Mouse (Mus musculus) E14TG2a.4 (cell line): Measurements from ENCODE around the gene Prrg2.
A peak's percentile ranks its signal among the peaks of the same experiment; 100 is the strongest.

Experiments used
- H3K27me3 ChIP-seq: 2 replicates; pipeline ENCODE4 v1.6.1; 2014; ENCODE audit warnings: low read length, control low read depth; ENCODE audit not compliant: insufficient read depth
- H3K36me3 ChIP-seq: 2 replicates; pipeline ENCODE4 v1.6.1; 2014; ENCODE audit warnings: low read length, control low read depth; ENCODE audit not compliant: insufficient read depth
- H3K4me1 ChIP-seq: replicated peaks from 2 replicates; pipeline ENCODE4 v1.6.1; 2014; ENCODE audit warnings: low read depth, low read length, control low read depth
- H3K4me3 ChIP-seq: replicated peaks from 2 replicates; pipeline ENCODE4 v1.5.1; 2014; ENCODE audit warnings: mild to moderate bottlenecking, low read length
- H3K9me3 ChIP-seq: 2 replicates; pipeline ENCODE4 v1.6.1; 2014; ENCODE audit warnings: low read length, control low read depth
- CTCF ChIP-seq: conservative IDR thresholded peaks from 2 replicates; pipeline ENCODE4 v1.5.1; 2014; ENCODE audit warnings: low read length
- NANOG ChIP-seq: IDR thresholded peaks from 2 replicates; pipeline ENCODE4 v1.6.1; 2014; ENCODE audit warnings: borderline replicate concordance, low read length, mixed read lengths
- POU5F1 ChIP-seq: IDR thresholded peaks from 2 replicates; pipeline ENCODE4 v1.6.1; 2014; ENCODE audit warnings: low read length, borderline replicate concordance

Prrg2 gene

DNA sequence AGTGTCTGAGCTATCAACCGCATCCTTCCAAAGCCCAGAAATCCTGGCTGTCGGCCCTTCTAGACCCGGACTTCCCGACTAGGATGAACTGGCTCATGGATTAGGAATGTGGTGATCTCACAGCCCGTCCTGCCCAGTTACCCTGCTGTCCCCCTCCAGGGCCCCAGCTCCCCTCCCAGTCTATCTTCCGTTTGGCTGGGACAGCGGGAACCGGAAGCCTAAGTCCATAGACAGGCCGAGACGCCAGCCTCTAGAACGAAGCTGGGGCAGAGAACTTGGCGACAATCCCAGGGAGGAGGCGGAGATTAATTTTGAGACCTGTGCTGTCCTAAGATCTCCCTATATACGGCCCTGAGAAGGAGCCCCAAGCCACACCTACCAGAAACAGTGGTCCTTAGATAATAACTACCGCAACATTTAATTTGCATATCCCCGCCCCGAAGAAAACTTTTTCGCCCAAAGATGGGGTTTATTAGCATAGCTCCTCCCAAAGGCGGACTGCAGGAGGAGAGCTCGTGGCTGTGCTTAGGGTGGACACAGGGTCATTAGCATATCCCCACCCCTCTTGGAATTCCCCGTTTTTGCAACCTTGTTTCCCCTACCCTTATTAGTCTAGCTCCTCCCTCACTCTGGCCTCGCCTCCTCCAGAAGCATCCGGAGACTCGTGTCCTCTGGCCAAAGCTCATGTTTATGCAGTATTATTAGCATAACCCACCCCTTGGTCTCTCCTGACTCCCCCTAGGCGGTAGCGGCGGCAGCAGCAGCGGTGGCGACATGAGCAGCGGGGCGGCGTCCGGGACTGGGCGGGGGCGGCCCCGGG is 45.0 kb downstream of the Prrg2 start, which contains the start of gene Rras:
TSS of gene Rras (plus strand) at position 720 of the 820 bp plus-strand sequence.
- Histone ChIP-seq H3K36me3 (peaks cover 28% of the 10 kb centered on the region), H3K27me3 (no peaks in the 10 kb centered on the region; the same call in 1 of the 2 replicates), H3K4me3 (peak within 1 kb of the TSS; percentile 99), H3K9me3 (no peaks in the 10 kb centered on the region), H3K4me1 (peaks cover 59% of the 10 kb centered on the region)
- TF ChIP-seq POU5F1 (peak; percentile 78; the same call in 1 of the 2 replicates), NANOG (no peak)

DNA sequence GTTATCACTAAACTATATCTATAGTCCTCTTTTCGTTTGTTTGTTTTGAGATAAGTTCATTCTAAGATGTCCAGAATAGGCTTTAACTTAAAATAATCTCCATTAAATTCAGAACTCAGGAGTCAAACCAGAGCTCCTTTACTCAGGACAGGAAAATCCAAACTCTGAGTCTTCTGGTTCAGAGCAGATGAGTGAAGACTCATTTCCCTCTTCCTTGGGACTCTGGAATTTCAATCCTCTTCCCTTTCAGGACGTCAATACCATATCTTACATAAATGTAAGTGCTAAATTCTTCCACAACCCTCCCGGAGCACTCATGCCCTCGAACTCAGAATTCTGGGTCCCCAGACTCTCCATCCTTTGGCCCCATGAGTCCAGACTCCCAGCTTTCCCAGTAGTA is 45.7 kb downstream of the Prrg2 start:
- no peak for TF ChIP-seq POU5F1
- TF ChIP-seq NANOG = no peak
- TF ChIP-seq CTCF = no peak
- Histone ChIP-seq H3K4me1 (peaks cover 63% of the 10 kb centered on the region), H3K4me3 (peak overlapping the region; percentile 99)

DNA sequence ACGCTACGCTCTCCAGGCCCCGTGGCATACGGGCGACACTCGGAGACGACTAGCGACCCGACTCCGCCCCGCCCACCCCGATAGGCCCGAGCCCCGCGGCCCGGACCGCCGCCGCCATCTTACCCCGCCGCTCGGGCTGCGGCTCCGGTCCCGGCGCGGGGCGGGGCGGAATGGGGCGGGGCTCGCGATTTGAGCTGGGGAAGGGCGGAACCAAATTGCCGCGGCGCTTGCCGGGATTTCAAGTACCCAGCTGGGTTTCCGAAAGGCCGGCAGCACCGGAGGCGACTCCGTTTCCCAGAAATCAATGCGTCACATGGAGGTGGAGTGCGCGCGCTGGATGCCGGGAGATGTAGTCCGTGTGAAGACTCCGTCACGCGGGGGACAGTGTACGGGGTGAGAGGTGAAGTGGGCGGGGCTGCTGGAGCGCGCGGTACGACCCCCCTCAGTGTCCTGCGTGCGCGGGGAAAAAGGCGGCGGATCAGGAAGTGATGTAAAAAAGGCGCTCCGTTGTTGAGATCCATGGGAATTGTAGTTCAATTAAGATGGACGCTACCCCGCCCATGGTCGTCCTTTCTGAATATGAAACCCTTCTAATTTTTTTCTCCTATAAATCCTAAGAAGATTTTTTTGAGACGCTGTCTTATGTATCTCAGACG is 46.4 kb downstream of the Prrg2 start, which contains the start of gene Scaf1:
TSS of gene Scaf1 (minus strand) at position 407 of the 656 bp plus-strand sequence.
- Histone ChIP-seq H3K4me3 (peak within 1 kb of the TSS; percentile 99), H3K4me1 (peaks cover 67% of the 10 kb centered on the region), H3K27me3 (no peaks in the 10 kb centered on the region; the same call in 1 of the 2 replicates), H3K36me3 (peaks cover 38% of the 10 kb centered on the region), H3K9me3 (no peaks in the 10 kb centered on the region)
- TF ChIP-seq NANOG (no peak), POU5F1 (no peak), CTCF (no peak)

More for the DNA sequence above, 45.7 kb downstream of the Prrg2 start:
- peaks cover 35% of the 10 kb centered on the region for H3K36me3 ChIP-seq
- no peaks in the 10 kb centered on the region for H3K9me3 ChIP-seq
- no peaks in the 10 kb centered on the region; the same call in 1 of the 2 replicates for H3K27me3 ChIP-seq

DNA sequence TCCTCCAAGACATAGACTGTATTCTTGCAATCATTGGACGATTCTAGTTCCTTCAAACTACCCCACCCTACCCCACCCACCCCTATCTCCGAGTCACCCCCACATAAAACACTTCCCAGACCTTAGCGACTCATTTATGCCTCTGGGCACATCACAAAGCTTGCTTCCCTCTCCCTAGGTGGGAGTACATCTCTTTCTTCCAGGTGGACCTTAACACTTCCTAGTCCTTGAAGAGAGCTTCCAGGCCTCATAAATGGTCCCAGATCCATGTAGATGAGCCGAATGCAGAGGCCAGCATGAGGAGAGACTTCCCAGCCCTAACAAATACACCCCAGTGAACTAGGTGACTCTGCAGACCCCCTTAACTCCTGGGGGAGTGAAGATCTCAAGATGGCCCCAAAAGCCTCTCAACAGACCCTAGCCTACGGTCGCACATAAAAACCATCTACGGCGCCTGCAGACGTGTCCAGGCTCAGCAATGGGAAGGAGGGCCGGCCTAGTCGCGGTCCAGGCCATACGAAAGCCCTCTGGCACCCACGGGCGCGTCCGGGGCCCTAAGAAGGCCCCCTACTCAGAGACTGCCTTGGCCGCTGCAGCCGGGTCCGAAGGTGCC is 47.0 kb downstream of the Prrg2 start:
- Histone ChIP-seq H3K4me1 (peaks cover 67% of the 10 kb centered on the region), H3K36me3 (peaks cover 39% of the 10 kb centered on the region), H3K27me3 (no peaks in the 10 kb centered on the region; the same call in 1 of the 2 replicates), H3K9me3 (no peaks in the 10 kb centered on the region), H3K4me3 (peak overlapping the region; percentile 99)
- TF ChIP-seq CTCF (no peak), NANOG (no peak), POU5F1 (no peak)

DNA sequence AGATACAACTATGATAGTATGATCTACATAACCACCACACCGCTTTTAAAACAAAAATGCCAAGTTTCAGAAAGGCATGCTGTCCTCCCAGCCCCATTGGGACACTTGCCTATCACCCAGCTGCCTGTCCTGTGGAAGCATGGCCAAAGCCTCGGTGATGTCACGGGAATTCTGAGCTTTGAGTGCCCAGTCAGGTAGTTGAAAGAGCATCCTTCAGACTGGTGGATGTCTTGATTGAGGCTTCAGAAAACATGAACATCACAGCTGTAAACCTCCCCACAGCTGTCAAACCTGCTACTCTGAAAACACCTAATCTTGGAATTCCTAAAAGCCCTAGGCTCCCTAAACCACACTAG is 48.4 kb downstream of the Prrg2 start:
- no peaks in the 10 kb centered on the region; the same call in 1 of the 2 replicates for H3K27me3 ChIP-seq
- peaks cover 53% of the 10 kb centered on the region for H3K36me3 ChIP-seq
- no peak for TF ChIP-seq CTCF
- TF ChIP-seq POU5F1 = no peak
- no peak for TF ChIP-seq NANOG
- no peaks in the 10 kb centered on the region for H3K9me3 ChIP-seq
- H3K4me1 ChIP-seq = peaks cover 63% of the 10 kb centered on the region
- H3K4me3 ChIP-seq = no peak overlapping the region

DNA sequence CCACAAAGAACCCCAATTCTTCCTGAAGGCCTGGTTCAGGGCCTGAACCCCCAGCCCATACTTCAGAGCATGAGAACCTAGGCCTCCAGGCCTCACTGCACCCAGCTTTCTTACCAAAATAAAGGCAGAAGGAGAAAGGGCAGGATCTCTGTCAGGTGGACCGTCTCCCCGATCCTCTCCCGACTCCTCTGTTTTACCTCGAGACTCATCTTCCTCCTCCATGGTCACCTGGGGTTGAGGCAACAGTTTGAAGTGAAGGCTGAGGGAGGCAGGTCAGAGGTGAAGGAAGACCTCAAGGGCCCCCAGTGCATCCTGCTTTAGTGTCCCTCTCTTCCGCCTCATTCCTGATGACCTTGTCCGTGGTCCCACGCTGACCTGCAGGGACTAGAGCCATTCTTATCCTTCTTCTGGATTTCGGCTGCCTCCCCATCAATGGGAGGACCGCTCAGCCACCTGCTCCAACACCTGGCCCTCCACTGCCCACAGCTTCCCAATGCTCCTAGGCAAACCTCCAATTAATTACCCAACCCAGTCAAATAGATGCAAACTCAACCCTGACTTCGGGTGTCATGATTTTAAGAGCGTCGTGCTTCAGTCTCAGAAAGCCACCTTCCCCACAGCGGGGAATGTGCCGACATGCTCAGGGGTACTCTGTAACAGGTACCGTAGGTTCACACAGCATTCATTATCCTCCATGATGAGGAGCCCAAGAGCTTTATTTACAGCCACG is 48.9 kb downstream of the Prrg2 start:
- H3K27me3 ChIP-seq = no peaks in the 10 kb centered on the region; the same call in 1 of the 2 replicates
- peaks cover 58% of the 10 kb centered on the region for H3K36me3 ChIP-seq
- no peaks in the 10 kb centered on the region for H3K9me3 ChIP-seq
- no peak for TF ChIP-seq NANOG
- TF ChIP-seq CTCF = no peak
- no peak for TF ChIP-seq POU5F1
- H3K4me3 ChIP-seq = no peak overlapping the region
- peaks cover 63% of the 10 kb centered on the region for H3K4me1 ChIP-seq

DNA sequence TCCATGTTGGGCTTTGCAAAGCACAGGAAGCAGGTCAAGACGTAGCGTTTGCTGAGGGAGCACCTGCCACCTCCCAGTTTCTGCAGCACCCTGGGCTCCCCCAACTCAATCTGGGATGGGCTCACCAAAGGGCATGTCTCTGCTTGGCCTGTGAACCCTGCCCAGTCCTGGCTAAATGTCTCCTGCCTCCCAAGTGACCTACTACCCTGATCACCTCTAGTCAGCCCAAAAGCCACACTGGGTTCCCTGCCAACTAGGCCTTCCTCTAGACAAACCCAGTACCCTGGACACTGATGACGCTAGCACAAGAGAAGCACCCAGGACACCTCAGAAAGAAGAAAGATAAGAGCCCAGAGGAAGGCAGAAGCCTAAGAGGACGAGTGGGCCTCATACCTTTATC is 49.7 kb downstream of the Prrg2 start:
- Histone ChIP-seq H3K4me3 (no peak overlapping the region), H3K36me3 (peaks cover 65% of the 10 kb centered on the region), H3K27me3 (peaks cover 2% of the 10 kb centered on the region; the same call in 1 of the 2 replicates), H3K4me1 (peaks cover 64% of the 10 kb centered on the region), H3K9me3 (no peaks in the 10 kb centered on the region)
- TF ChIP-seq CTCF = no peak
- TF ChIP-seq NANOG = no peak
- TF ChIP-seq POU5F1 = no peak

DNA sequence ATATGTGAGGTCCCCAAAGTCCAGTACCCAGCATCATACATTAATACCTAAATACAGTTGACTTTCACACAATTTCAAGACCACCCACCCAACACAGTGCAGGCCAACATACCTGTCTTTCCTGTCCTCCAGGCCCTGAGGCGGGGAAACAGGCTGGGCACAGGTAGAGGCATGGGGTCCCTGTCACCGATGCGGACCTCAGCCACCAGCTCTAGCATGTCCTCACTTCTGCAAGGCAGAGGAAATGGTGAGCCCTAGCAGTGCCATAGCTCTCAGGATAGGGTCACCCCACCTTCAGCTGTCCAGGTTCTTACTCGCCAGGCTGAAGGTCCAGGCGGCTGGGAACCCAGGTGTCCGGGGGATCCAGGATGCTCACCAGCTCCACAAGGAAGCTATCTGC is 50.5 kb downstream of the Prrg2 start:
- Histone ChIP-seq H3K36me3 (peaks cover 74% of the 10 kb centered on the region), H3K9me3 (no peaks in the 10 kb centered on the region), H3K27me3 (peaks cover 3% of the 10 kb centered on the region; the same call in 1 of the 2 replicates)

More for the DNA sequence above, 50.5 kb downstream of the Prrg2 start:
- peaks cover 69% of the 10 kb centered on the region for H3K4me1 ChIP-seq
- no peak overlapping the region for H3K4me3 ChIP-seq
- TF ChIP-seq CTCF = no peak
- TF ChIP-seq NANOG = no peak
- TF ChIP-seq POU5F1 = no peak
